Mouse (Mus musculus): ENCODE data around the gene Prox1. TPM values are rescaled to one million over a fixed set of nuclear protein-coding genes. Genes with fewer than 3 reads are reported as not detected.

The Prox1 gene
- polyA plus RNA-seq, 1 experiment: 0.71 TPM

DNA sequence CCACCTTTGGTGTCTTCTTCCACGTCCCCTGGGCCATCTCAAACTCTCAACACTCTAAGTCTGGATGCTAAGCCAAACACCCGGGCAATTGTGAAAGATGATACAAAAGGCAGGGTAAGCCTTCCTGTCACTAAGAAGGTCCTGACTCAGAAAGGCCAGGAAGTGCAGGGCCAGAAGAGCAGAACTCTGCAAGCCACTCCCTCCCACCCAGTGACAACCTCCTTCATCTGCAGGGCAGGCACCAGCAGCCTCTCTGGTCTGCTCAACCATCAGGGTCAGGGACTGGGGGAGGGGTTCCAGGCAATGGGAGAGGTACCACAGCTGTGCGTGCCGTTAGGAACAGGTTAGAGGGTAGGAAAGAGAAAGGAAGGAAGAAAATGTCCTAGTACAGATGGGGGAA, 27.9 kb downstream of the Prox1 start:
- Histone ChIP-seq H3K4me3 (ENCODE audit: control insufficient read depth, insufficient read depth, low read length) (no peak overlapping the region), H3K27me3 (ENCODE audit: control insufficient read depth, insufficient read depth, low read length) (no peaks in the 10 kb centered on the region), H3K4me1 (replicated peaks; ENCODE audit: control insufficient read depth, insufficient read depth, low read length) (no peaks in the 10 kb centered on the region), H3K36me3 (ENCODE audit: control insufficient read depth, insufficient read depth, low read length) (no peaks in the 10 kb centered on the region), H3K27ac (ENCODE audit: control insufficient read depth, insufficient read depth, low read length) (no peak overlapping the region)
- 61% methylated on average over 4 of the region's 4 CpGs for WGBS
- TF ChIP-seq POLR2A (IDR thresholded peaks at IDR 0.05; ENCODE audit: control insufficient read depth, extremely low read depth, insufficient read depth, low read length, poor library complexity) (no peak), CTCF (IDR thresholded peaks at IDR 0.05; ENCODE audit: borderline replicate concordance, control insufficient read depth, extremely low read depth, insufficient read depth, low read length, poor library complexity) (no peak)
- DNase-seq: no peak

DNA sequence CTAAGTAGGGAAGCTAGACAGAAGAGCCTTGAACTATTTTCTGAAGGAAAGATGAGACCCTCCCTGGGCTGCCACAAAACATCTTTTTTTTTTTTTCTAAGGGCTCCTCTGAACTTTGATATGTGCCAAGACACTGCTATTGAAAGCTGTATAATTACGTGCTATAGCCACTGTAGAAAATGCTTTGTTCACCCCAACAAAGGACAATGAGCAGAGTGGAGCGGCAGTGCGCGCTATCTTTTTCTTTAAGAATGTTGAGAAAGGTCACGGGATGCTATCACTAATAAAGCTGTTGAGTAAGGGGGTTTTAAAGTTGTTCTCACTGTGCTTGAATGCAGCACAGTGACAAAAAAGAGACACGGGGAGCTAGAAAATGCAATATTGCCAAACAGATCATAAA, 30.0 kb downstream of the Prox1 start:
- Histone ChIP-seq H3K4me3 (ENCODE audit: control insufficient read depth, insufficient read depth, low read length) (no peak overlapping the region), H3K27me3 (ENCODE audit: control insufficient read depth, insufficient read depth, low read length) (no peaks in the 10 kb centered on the region), H3K27ac (ENCODE audit: control insufficient read depth, insufficient read depth, low read length) (no peak overlapping the region), H3K4me1 (replicated peaks; ENCODE audit: control insufficient read depth, insufficient read depth, low read length) (no peaks in the 10 kb centered on the region), H3K36me3 (ENCODE audit: control insufficient read depth, insufficient read depth, low read length) (no peaks in the 10 kb centered on the region)
- TF ChIP-seq CTCF (IDR thresholded peaks at IDR 0.05; ENCODE audit: borderline replicate concordance, control insufficient read depth, extremely low read depth, insufficient read depth, low read length, poor library complexity) (no peak), POLR2A (IDR thresholded peaks at IDR 0.05; ENCODE audit: control insufficient read depth, extremely low read depth, insufficient read depth, low read length, poor library complexity) (no peak)
- WGBS: 96% methylated on average over 6 of the region's 6 CpGs
- DNase-seq: no peak

DNA sequence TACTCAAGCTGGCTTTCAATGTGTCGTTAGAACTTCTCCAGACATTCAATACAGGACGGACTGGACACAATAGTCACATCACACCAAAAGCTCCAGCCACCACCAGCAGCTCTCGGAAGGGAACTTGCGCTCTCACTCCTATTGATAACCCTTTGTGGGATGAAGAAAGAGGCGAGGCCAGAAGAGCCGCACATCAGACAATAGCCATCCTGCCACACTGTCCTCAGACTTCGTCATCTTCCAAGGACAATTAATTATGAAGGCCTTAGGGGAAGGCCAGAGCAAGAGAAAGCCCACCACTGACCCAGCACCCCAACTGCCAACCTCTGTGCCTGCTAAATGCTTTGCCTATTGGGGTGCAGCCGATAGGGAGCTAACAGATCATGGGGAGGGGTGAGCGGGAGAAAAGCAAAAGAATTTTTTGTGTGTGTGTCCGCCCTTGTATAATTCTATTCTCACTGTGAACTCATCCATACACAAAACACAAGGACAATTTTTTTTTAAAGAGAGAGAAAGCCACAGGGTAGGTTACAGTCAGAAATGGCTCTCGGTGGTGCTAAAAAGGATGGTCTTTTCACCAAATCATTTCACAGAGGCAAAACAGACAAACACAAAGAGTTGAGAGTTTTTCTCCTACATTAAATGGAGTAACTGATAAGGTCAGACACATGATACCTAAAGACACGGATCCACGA, 30.7 kb downstream of the Prox1 start:
- no peak overlapping the region for H3K4me3 ChIP-seq (ENCODE audit: control insufficient read depth, insufficient read depth, low read length)
- no peaks in the 10 kb centered on the region for H3K4me1 ChIP-seq (replicated peaks; ENCODE audit: control insufficient read depth, insufficient read depth, low read length)
- TF ChIP-seq CTCF (IDR thresholded peaks at IDR 0.05; ENCODE audit: borderline replicate concordance, control insufficient read depth, extremely low read depth, insufficient read depth, low read length, poor library complexity) (no peak), POLR2A (IDR thresholded peaks at IDR 0.05; ENCODE audit: control insufficient read depth, extremely low read depth, insufficient read depth, low read length, poor library complexity) (no peak)
- no peak overlapping the region for H3K27ac ChIP-seq (ENCODE audit: control insufficient read depth, insufficient read depth, low read length)
- H3K36me3 ChIP-seq (ENCODE audit: control insufficient read depth, insufficient read depth, low read length): no peaks in the 10 kb centered on the region
- 94% methylated on average over 13 of the region's 13 CpGs for WGBS
- no peaks in the 10 kb centered on the region for H3K27me3 ChIP-seq (ENCODE audit: control insufficient read depth, insufficient read depth, low read length)
- DNase-seq: no peak

DNA sequence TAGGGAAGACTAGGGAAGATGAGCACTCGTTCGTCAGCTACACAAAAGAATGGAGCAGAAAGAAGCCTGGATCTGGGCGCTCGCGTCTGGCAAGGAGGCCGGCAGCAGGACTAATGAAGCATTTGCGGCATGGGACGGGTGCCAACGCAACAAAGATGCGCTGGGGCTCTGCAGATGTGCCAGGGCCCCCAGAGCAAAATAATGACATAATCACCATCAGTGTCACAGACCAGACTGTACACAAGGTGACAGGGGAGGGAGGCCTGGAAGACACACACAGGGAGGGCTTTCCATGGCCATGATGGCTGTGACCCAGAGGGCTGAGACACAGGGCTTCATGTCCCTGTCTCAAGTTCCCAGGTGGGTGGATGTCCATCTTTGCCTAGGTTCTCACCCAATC, 32.6 kb downstream of the Prox1 start:
- WGBS: 97% methylated on average over 10 of the region's 10 CpGs
- Histone ChIP-seq H3K36me3 (ENCODE audit: control insufficient read depth, insufficient read depth, low read length) (no peaks in the 10 kb centered on the region), H3K4me1 (replicated peaks; ENCODE audit: control insufficient read depth, insufficient read depth, low read length) (no peaks in the 10 kb centered on the region), H3K27ac (ENCODE audit: control insufficient read depth, insufficient read depth, low read length) (no peak overlapping the region), H3K4me3 (ENCODE audit: control insufficient read depth, insufficient read depth, low read length) (no peak overlapping the region), H3K27me3 (ENCODE audit: control insufficient read depth, insufficient read depth, low read length) (no peaks in the 10 kb centered on the region)
- no peak for DNase-seq
- TF ChIP-seq CTCF (IDR thresholded peaks at IDR 0.05; ENCODE audit: borderline replicate concordance, control insufficient read depth, extremely low read depth, insufficient read depth, low read length, poor library complexity) (no peak), POLR2A (IDR thresholded peaks at IDR 0.05; ENCODE audit: control insufficient read depth, extremely low read depth, insufficient read depth, low read length, poor library complexity) (no peak)

DNA sequence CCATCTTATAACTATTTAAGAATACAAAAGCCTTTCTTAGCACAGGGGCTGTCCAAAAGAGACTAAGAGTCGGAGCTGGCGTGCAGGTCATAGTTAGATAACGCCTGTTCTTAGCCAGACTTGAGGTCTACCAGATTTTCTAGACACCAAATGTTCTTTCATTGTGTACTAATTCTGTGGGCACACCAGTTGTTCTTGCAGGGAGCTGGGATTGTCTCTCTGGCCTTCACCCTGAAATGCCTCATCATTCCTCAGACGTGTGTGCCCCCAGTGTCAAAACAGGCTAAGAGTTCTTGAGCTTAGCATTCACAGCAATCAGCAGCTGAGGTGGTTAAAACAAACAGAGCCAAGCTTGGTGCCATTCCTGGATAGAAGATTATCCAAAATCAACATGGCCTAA, 37.6 kb downstream of the Prox1 start:
- Histone ChIP-seq H3K36me3 (ENCODE audit: control insufficient read depth, insufficient read depth, low read length) (no peaks in the 10 kb centered on the region), H3K4me1 (replicated peaks; ENCODE audit: control insufficient read depth, insufficient read depth, low read length) (no peaks in the 10 kb centered on the region), H3K4me3 (ENCODE audit: control insufficient read depth, insufficient read depth, low read length) (no peak overlapping the region), H3K27me3 (ENCODE audit: control insufficient read depth, insufficient read depth, low read length) (no peaks in the 10 kb centered on the region), H3K27ac (ENCODE audit: control insufficient read depth, insufficient read depth, low read length) (no peak overlapping the region)
- no peak for TF ChIP-seq CTCF (IDR thresholded peaks at IDR 0.05; ENCODE audit: borderline replicate concordance, control insufficient read depth, extremely low read depth, insufficient read depth, low read length, poor library complexity)
- TF ChIP-seq POLR2A (IDR thresholded peaks at IDR 0.05; ENCODE audit: control insufficient read depth, extremely low read depth, insufficient read depth, low read length, poor library complexity): no peak
- 96% methylated on average over 4 of the region's 4 CpGs for WGBS
- DNase-seq: no peak

DNA sequence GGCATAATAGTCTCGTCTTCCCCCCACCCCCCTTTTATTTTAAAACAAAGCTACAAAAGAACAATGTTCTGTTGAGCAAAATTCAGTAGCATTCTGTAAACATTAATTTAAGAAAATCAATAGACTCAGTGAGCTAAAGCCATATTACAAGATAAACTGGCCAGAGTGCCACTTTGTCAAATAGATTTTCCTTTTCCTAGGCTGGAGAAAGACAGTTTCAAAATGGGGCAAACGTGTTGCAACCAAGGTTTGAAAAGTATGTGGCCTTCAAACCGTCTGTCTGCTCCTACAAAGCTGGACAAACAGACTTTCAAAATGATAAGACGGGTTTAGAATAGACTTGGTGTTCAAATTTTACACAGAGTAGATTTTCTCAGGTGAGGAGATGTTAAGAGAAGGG, 39.6 kb downstream of the Prox1 start:
- no peak for DNase-seq
- Histone ChIP-seq H3K36me3 (ENCODE audit: control insufficient read depth, insufficient read depth, low read length) (no peaks in the 10 kb centered on the region), H3K27me3 (ENCODE audit: control insufficient read depth, insufficient read depth, low read length) (no peaks in the 10 kb centered on the region), H3K4me1 (replicated peaks; ENCODE audit: control insufficient read depth, insufficient read depth, low read length) (no peaks in the 10 kb centered on the region), H3K27ac (ENCODE audit: control insufficient read depth, insufficient read depth, low read length) (no peak overlapping the region), H3K4me3 (ENCODE audit: control insufficient read depth, insufficient read depth, low read length) (no peak overlapping the region)
- WGBS: 83% methylated on average over 4 of the region's 4 CpGs
- TF ChIP-seq POLR2A (IDR thresholded peaks at IDR 0.05; ENCODE audit: control insufficient read depth, extremely low read depth, insufficient read depth, low read length, poor library complexity): no peak
- no peak for TF ChIP-seq CTCF (IDR thresholded peaks at IDR 0.05; ENCODE audit: borderline replicate concordance, control insufficient read depth, extremely low read depth, insufficient read depth, low read length, poor library complexity)

DNA sequence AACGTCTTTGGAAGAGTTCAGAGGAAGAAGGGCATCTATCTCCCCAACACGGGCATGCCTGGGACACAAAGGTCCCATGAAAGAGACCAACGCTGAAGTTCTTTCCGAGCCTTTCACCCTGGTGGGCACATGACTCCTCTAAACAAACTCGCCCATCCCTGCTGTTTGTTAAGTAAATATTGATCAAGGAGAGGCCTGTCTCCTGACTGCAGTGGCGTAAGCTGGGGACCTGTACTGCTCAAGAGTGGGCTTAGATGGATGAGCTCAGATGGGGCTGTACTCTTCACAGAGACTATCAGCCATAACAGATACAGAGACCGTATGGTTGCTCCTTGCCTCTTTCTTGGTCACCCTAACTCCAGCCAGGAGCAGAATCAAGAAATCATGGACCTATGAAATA, 41.0 kb downstream of the Prox1 start:
- H3K27ac ChIP-seq (ENCODE audit: control insufficient read depth, insufficient read depth, low read length): no peak overlapping the region
- H3K27me3 ChIP-seq (ENCODE audit: control insufficient read depth, insufficient read depth, low read length): no peaks in the 10 kb centered on the region
- no peak for TF ChIP-seq CTCF (IDR thresholded peaks at IDR 0.05; ENCODE audit: borderline replicate concordance, control insufficient read depth, extremely low read depth, insufficient read depth, low read length, poor library complexity)
- TF ChIP-seq POLR2A (IDR thresholded peaks at IDR 0.05; ENCODE audit: control insufficient read depth, extremely low read depth, insufficient read depth, low read length, poor library complexity): no peak
- no peak for DNase-seq
- 87% methylated on average over 7 of the region's 7 CpGs for WGBS
- no peaks in the 10 kb centered on the region for H3K36me3 ChIP-seq (ENCODE audit: control insufficient read depth, insufficient read depth, low read length)
- no peak overlapping the region for H3K4me3 ChIP-seq (ENCODE audit: control insufficient read depth, insufficient read depth, low read length)
- no peaks in the 10 kb centered on the region for H3K4me1 ChIP-seq (replicated peaks; ENCODE audit: control insufficient read depth, insufficient read depth, low read length)
